Comparison of ENCODE assay signal across 18 mouse cellular contexts in the genomic region with DNA sequence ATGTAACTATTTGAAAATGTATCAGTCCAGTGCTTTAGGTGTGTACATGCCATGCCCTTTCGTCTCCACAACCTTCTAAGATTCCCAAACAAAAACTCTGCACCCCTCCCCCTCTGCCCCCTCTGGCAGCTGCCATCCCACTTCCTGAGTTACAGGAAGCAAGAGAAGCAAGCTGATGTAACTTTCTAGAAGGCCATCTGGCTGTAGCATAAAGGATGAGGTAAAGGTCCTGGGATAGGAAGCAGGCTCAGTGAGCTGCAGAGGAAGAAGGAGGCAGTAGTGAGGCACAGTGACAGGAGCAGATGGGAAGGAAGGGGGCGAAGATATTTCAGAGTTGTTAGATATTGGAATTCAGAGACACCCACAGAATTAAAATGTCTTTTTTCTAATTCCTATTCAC. TPM values are rescaled to one million over a fixed set of nuclear protein-coding genes. Genes with fewer than 3 reads are reported as not detected.
DNase-seq lines count a peak whose midpoint lies in the region; ATAC-seq and TF ChIP-seq lines count a peak whose summit lies in the region.
"Had no signal": no experiment of that assay in that cellular context is flagged by ENCODE, and none has a peak within 500 bp of the region (broad histone marks: within the 10 kb centered on the region; RNA-seq: fewer than 3 reads in every experiment).

No protein-coding gene starts in this region.

- DNase-seq in heart, postnatal 0 days (ENCODE audit: low spot score) = peak; percentile 13
- peak; percentile 39 for DNase-seq in ZHBTc4 (ENCODE audit: low read depth, low spot score)
- peak; percentile 18 for DNase-seq in thymus, postnatal 25 days
- no peak for DNase-seq in midbrain, postnatal 0 days (ENCODE audit: low spot score)
- no peak for DNase-seq in midbrain, embryonic 10.5 days (ENCODE audit: low spot score)
- DNase-seq: adrenal gland, postnatal 10 days; cerebellum, adult 9-11 months; gastrocnemius, adult 2 months; heart, postnatal 4 days; spleen, adult 18-20 months had no signal

- no peak overlapping the region for H3K9ac ChIP-seq in heart, postnatal 0 days (replicated peaks; ENCODE audit: low read depth, low read length)
- no peak overlapping the region for H3K9ac ChIP-seq in heart, embryonic 12.5 days
- no peak overlapping the region for H3K9ac ChIP-seq in midbrain, postnatal 0 days (replicated peaks; ENCODE audit: low read length, poor library complexity, severe bottlenecking)
- H3K9ac ChIP-seq: embryonic facial prominence, embryonic 15.5 days; forebrain, embryonic 13.5 days had no signal

- no peaks in the 10 kb centered on the region for H3K36me3 ChIP-seq in heart, postnatal 0 days (replicated peaks; ENCODE audit: control insufficient read depth, insufficient read depth, low read length)
- H3K36me3 ChIP-seq in heart, embryonic 12.5 days = no peaks in the 10 kb centered on the region
- H3K36me3 ChIP-seq in megakaryocyte, embryonic 14.5 days (replicated peaks; ENCODE audit: low read length) = no peaks in the 10 kb centered on the region
- no peaks in the 10 kb centered on the region for H3K36me3 ChIP-seq in midbrain, postnatal 0 days (ENCODE audit: insufficient read depth, low read length)
- no peaks in the 10 kb centered on the region for H3K36me3 ChIP-seq in midbrain, embryonic 10.5 days
- H3K36me3 ChIP-seq: embryonic facial prominence, embryonic 15.5 days; limb, embryonic 10.5 days had no signal

- no peak overlapping the region for H3K27ac ChIP-seq in heart, postnatal 0 days (ENCODE audit: low read depth)
- H3K27ac ChIP-seq in heart, embryonic 12.5 days (ENCODE audit: poor library complexity, severe bottlenecking) = no peak overlapping the region
- no peak overlapping the region for H3K27ac ChIP-seq in midbrain, postnatal 0 days (ENCODE audit: low read depth, low read length)
- H3K27ac ChIP-seq in midbrain, embryonic 10.5 days (replicated peaks) = no peak overlapping the region
- H3K27ac ChIP-seq: embryonic facial prominence, embryonic 15.5 days; forebrain, embryonic 13.5 days; gastrocnemius, adult 2 months; limb, embryonic 10.5 days had no signal

- no peak for ATAC-seq in heart, postnatal 0 days (ENCODE audit: insufficient read depth, low read depth)
- ATAC-seq in heart, embryonic 12.5 days (ENCODE audit: insufficient number of reproducible peaks, low FRiP score) = no peak
- no peak for ATAC-seq in megakaryocyte, adult 5-6 weeks (ENCODE audit: poor library complexity, severe bottlenecking)
- ATAC-seq in midbrain, postnatal 0 days (ENCODE audit: low FRiP score) = no peak
- ATAC-seq: forebrain, embryonic 13.5 days; inflammation-experienced regulatory T-cells, adult 6 months had no signal

- H3K4me1 ChIP-seq in heart, postnatal 0 days (ENCODE audit: control insufficient read depth, insufficient read depth) = peaks cover 3% of the 10 kb centered on the region
- peaks cover 17% of the 10 kb centered on the region for H3K4me1 ChIP-seq in heart, embryonic 12.5 days (replicated peaks)
- H3K4me1 ChIP-seq in megakaryocyte, embryonic 14.5 days = peaks cover 27% of the 10 kb centered on the region
- H3K4me1 ChIP-seq in midbrain, postnatal 0 days (ENCODE audit: insufficient read depth, low read length) = no peaks in the 10 kb centered on the region
- peaks cover 9% of the 10 kb centered on the region for H3K4me1 ChIP-seq in midbrain, embryonic 10.5 days

- TF ChIP-seq CTCF in heart, postnatal 0 days (IDR thresholded peaks at IDR 0.05; ENCODE audit: low read depth) = no peak
- TF ChIP-seq CTCF in midbrain, postnatal 0 days (IDR thresholded peaks at IDR 0.05) = no peak

- H3K9me3 ChIP-seq in heart, postnatal 0 days (replicated peaks; ENCODE audit: control insufficient read depth, low read length) = no peaks in the 10 kb centered on the region
- no peaks in the 10 kb centered on the region for H3K9me3 ChIP-seq in heart, embryonic 12.5 days (replicated peaks)
- H3K9me3 ChIP-seq in megakaryocyte, embryonic 14.5 days = no peaks in the 10 kb centered on the region
- no peaks in the 10 kb centered on the region for H3K9me3 ChIP-seq in midbrain, postnatal 0 days (ENCODE audit: low read length)
- H3K9me3 ChIP-seq in midbrain, embryonic 10.5 days (replicated peaks) = no peaks in the 10 kb centered on the region
- H3K9me3 ChIP-seq: embryonic facial prominence, embryonic 15.5 days; forebrain, embryonic 13.5 days; limb, embryonic 10.5 days had no signal

- 59% methylated on average over 2 of the region's 2 CpGs for WGBS in heart, postnatal 0 days
- 51% methylated on average over 2 of the region's 2 CpGs for WGBS in heart, embryonic 12.5 days
- 72% methylated on average over 2 of the region's 2 CpGs for WGBS in midbrain, postnatal 0 days
- WGBS in midbrain, embryonic 10.5 days = 66% methylated on average over 2 of the region's 2 CpGs

- TF ChIP-seq EP300 in heart, postnatal 0 days (IDR thresholded peaks at IDR 0.05; ENCODE audit: low read depth) = no peak

- no peaks in the 10 kb centered on the region for H3K27me3 ChIP-seq in heart, postnatal 0 days (ENCODE audit: control insufficient read depth, insufficient read depth, low read length)
- H3K27me3 ChIP-seq in heart, embryonic 12.5 days (replicated peaks) = no peaks in the 10 kb centered on the region
- H3K27me3 ChIP-seq in megakaryocyte, embryonic 14.5 days (replicated peaks) = no peaks in the 10 kb centered on the region
- H3K27me3 ChIP-seq in midbrain, postnatal 0 days (ENCODE audit: insufficient read depth, low read length) = no peaks in the 10 kb centered on the region
- no peaks in the 10 kb centered on the region for H3K27me3 ChIP-seq in midbrain, embryonic 10.5 days (ENCODE audit: low read depth, poor library complexity, severe bottlenecking)
- H3K27me3 ChIP-seq: embryonic facial prominence, embryonic 15.5 days; forebrain, embryonic 13.5 days had no signal

- H3K4me3 ChIP-seq in heart, postnatal 0 days (ENCODE audit: low read depth, low read length) = no peak overlapping the region
- no peak overlapping the region for H3K4me3 ChIP-seq in heart, embryonic 12.5 days
- peak overlapping the region; percentile 31 for H3K4me3 ChIP-seq in megakaryocyte, embryonic 14.5 days (replicated peaks)
- no peak overlapping the region for H3K4me3 ChIP-seq in midbrain, postnatal 0 days (ENCODE audit: low read depth, low read length)
- H3K4me3 ChIP-seq in midbrain, embryonic 10.5 days = no peak overlapping the region
- H3K4me3 ChIP-seq: embryonic facial prominence, embryonic 15.5 days; forebrain, embryonic 13.5 days; gastrocnemius, adult 2 months; limb, embryonic 10.5 days had no signal

- no peak overlapping the region for H3K4me2 ChIP-seq in heart, postnatal 0 days (ENCODE audit: low read depth, low read length)
- H3K4me2 ChIP-seq in heart, embryonic 12.5 days = no peak overlapping the region
- no peak overlapping the region for H3K4me2 ChIP-seq in midbrain, postnatal 0 days (ENCODE audit: low read depth, low read length, poor library complexity, severe bottlenecking)
- H3K4me2 ChIP-seq: embryonic facial prominence, embryonic 15.5 days; forebrain, embryonic 13.5 days; midbrain, embryonic 11.5 days had no signal

RNA-seq across cellular contexts. Expression of a gene that starts 13.6 kb away (rescaled TPM):
- total RNA-seq in heart, postnatal 0 days (2014; rRNA removed; ENCODE audit: low replicate concordance) = 158 and 165 TPM in 2 replicates
- polyA plus RNA-seq in heart, postnatal 0 days (2015; fragmentation: Nextera tagmentation; extraction: Ambion mirVana) = 224 and 234 TPM in 2 replicates
- polyA plus RNA-seq in heart, embryonic 12.5 days (2016; fragmentation: Nextera tagmentation; extraction: Ambion mirVana) = 558 and 566 TPM in 2 replicates
- 36.8 and 41.4 TPM in 2 replicates for polyA plus RNA-seq in megakaryocyte, embryonic 14.5 days (2012; ENCODE audit: insufficient read depth, low replicate concordance)
- 265 and 275 TPM in 2 replicates for total RNA-seq in megakaryocyte, adult 5-6 weeks (2015)
- 136 and 156 TPM in 2 replicates for total RNA-seq in megakaryocyte, adult 5-6 weeks (2017)
- 675 and 762 TPM in 2 replicates for total RNA-seq in midbrain, postnatal 0 days (2014; rRNA removed)
- polyA plus RNA-seq in midbrain, postnatal 0 days (2015; fragmentation: Nextera tagmentation; extraction: Ambion mirVana) = 1,218 and 1,259 TPM in 2 replicates
- polyA plus RNA-seq in midbrain, embryonic 10.5 days (2016; fragmentation: Nextera tagmentation; extraction: Ambion mirVana) = 1,071 and 1,090 TPM in 2 replicates

RNA-seq across cellular contexts. Expression of a gene that starts 57.6 kb away (rescaled TPM):
- 19.0 and 24.9 TPM in 2 replicates for total RNA-seq in heart, postnatal 0 days (2014; rRNA removed; ENCODE audit: low replicate concordance)
- polyA plus RNA-seq in heart, postnatal 0 days (2015; fragmentation: Nextera tagmentation; extraction: Ambion mirVana) = 16.5 and 16.6 TPM in 2 replicates
- polyA plus RNA-seq in heart, embryonic 12.5 days (2016; fragmentation: Nextera tagmentation; extraction: Ambion mirVana) = 38.6 and 39.9 TPM in 2 replicates
- polyA plus RNA-seq in megakaryocyte, embryonic 14.5 days (2012; ENCODE audit: insufficient read depth, low replicate concordance) = 7.9 and 12.1 TPM in 2 replicates
- total RNA-seq in megakaryocyte, adult 5-6 weeks (2015) = 43.5 and 46.9 TPM in 2 replicates
- total RNA-seq in megakaryocyte, adult 5-6 weeks (2017) = 73.9 and 77.0 TPM in 2 replicates
- 17.0 and 23.7 TPM in 2 replicates for total RNA-seq in midbrain, postnatal 0 days (2014; rRNA removed)
- 10.3 and 11.4 TPM in 2 replicates for polyA plus RNA-seq in midbrain, postnatal 0 days (2015; fragmentation: Nextera tagmentation; extraction: Ambion mirVana)
- polyA plus RNA-seq in midbrain, embryonic 10.5 days (2016; fragmentation: Nextera tagmentation; extraction: Ambion mirVana) = 42.2 and 42.8 TPM in 2 replicates

Comparison
In these comparisons a context has a peak if more than half of its experiments do, and no peak if none do; other contexts are left out.
1. DNase-seq: peak in heart, postnatal 0 days (single experiment), ZHBTc4 (single experiment) and thymus, postnatal 25 days (single experiment); none in midbrain, postnatal 0 days (single experiment) and midbrain, embryonic 10.5 days (single experiment).